Mouse (Mus musculus) C2C12 (cell line): ENCODE results near the gene Bet1. TPM values are rescaled to one million over a fixed set of nuclear protein-coding genes. Genes with fewer than 3 reads are reported as not detected.

Experiments used
- H3K27me3 ChIP-seq: one replicate; pipeline ENCODE4 v1.6.1; 2011; ENCODE audit not compliant: control insufficient read depth, insufficient read depth, insufficient read length
- H3K36me3 ChIP-seq: one replicate; pipeline ENCODE4 v1.6.1; 2011; ENCODE audit not compliant: control insufficient read depth, insufficient read depth
- H3K4me3 ChIP-seq: one replicate; pipeline ENCODE4 v1.5.1; 2011; ENCODE audit warnings: mild to moderate bottlenecking, control low read depth; ENCODE audit not compliant: poor library complexity, insufficient read depth, severe bottlenecking
- H3K79me2 ChIP-seq: one replicate; pipeline ENCODE4 v1.6.1; 2011; ENCODE audit not compliant: control insufficient read depth, insufficient read depth
- H3K79me3 ChIP-seq: one replicate; pipeline ENCODE4 v1.6.1; 2011; ENCODE audit warnings: low read depth, control low read depth
- H3ac ChIP-seq: one replicate; pipeline ENCODE3; 2011; ENCODE audit warnings: low read depth; ENCODE audit not compliant: control insufficient read depth, insufficient read length
- CEBPB ChIP-seq: IDR thresholded peaks from one replicate; pipeline ENCODE4 v1.6.1; 2011; ENCODE audit warnings: low read depth, mild to moderate bottlenecking, control low read depth, moderate library complexity
- CTCF ChIP-seq: IDR thresholded peaks from one replicate; pipeline ENCODE4 v1.5.1; 2011; ENCODE audit not compliant: control insufficient read depth, insufficient read depth, insufficient read length
- MAX ChIP-seq: IDR thresholded peaks from one replicate; pipeline ENCODE4 v1.6.1; 2011; ENCODE audit warnings: mild to moderate bottlenecking, control low read depth
- MYOG ChIP-seq: IDR thresholded peaks from one replicate; pipeline ENCODE4 v1.6.1; 2011; ENCODE audit not compliant: control insufficient read depth, insufficient read length; ENCODE audit errors: extremely low read depth
- polyA plus RNA-seq: library from polyadenylated mRNA; unstranded; fragments of >200 nt; fragmentation: generic; extraction: Trizol; gene quantifications from one replicate; pipeline ENCODE4 v1.2.1, GENCODE M21; 2012; ENCODE audit warnings: missing spikeins

The Bet1 gene
- polyA plus RNA-seq, 1 experiment: 23.7 TPM

GRCm38 (mm10) chr6:4030956-4031355 lies 55.8 kb downstream of the Bet1 start:
- Histone ChIP-seq H3ac (no peak overlapping the region), H3K4me3 (no peak overlapping the region), H3K79me2 (no peaks in the 10 kb centered on the region), H3K27me3 (no peaks in the 10 kb centered on the region), H3K36me3 (no peaks in the 10 kb centered on the region), H3K79me3 (no peaks in the 10 kb centered on the region)
- TF ChIP-seq CEBPB (peak; percentile 49), CTCF (no peak), MYOG (no peak), MAX (no peak)

Other genes starting within 250 kb of the Bet1 start
- gene Tfpi2, start 98.1 kb downstream of the Bet1 start, polyA plus RNA-seq: 0.04 TPM
- not detected for gene Gngt1, start 93.2 kb downstream of the Bet1 start, polyA plus RNA-seq
- 10.7 TPM for gene Gng11, start 83.1 kb downstream of the Bet1 start, polyA plus RNA-seq